Mouse (Mus musculus) intestine, embryonic 15.5 days (tissue): ENCODE results near the gene Mettl16. TPM values are rescaled to one million over a fixed set of nuclear protein-coding genes. Genes with fewer than 3 reads are reported as not detected.
A peak's percentile ranks its signal among the peaks of the same experiment; 100 is the strongest.

ENCODE experiments used
- ATAC-seq: fragments of 200-750 bp; cut with Nextera tagmentation; 2 replicates; pipeline ENCODE4 v1.8.0; 2017; ENCODE audit warnings: moderate TSS enrichment, moderate library complexity
- H3K27ac ChIP-seq: fragments of 300-500 bp; sonication (generic); 2 replicates; pipeline ENCODE4 v1.5.1; 2015; ENCODE audit warnings: mild to moderate bottlenecking, inconsistent platforms
- H3K27me3 ChIP-seq: fragments of 300-500 bp; sonication (generic); replicated peaks from 2 replicates; pipeline ENCODE4 v1.6.1; 2015; ENCODE audit warnings: inconsistent platforms
- H3K36me3 ChIP-seq: fragments of 300-500 bp; sonication (generic); 2 replicates; pipeline ENCODE4 v1.6.1; 2015; ENCODE audit warnings: inconsistent platforms
- H3K4me1 ChIP-seq: fragments of 300-500 bp; sonication (generic); replicated peaks from 2 replicates; pipeline ENCODE4 v1.6.1; 2015; ENCODE audit warnings: inconsistent platforms
- H3K4me2 ChIP-seq: fragments of 300-500 bp; sonication (generic); replicated peaks from 2 replicates; pipeline ENCODE4 v1.6.1; 2015; ENCODE audit warnings: mild to moderate bottlenecking, inconsistent platforms
- H3K4me3 ChIP-seq: fragments of 300-500 bp; sonication (generic); replicated peaks from 2 replicates; pipeline ENCODE4 v1.5.1; 2015; ENCODE audit warnings: inconsistent platforms
- H3K9ac ChIP-seq: fragments of 300-500 bp; sonication (generic); 2 replicates; pipeline ENCODE4 v1.6.1; 2015; ENCODE audit warnings: inconsistent platforms
- H3K9me3 ChIP-seq: fragments of 300-500 bp; sonication (generic); 2 replicates; pipeline ENCODE4 v1.6.1; 2016; ENCODE audit warnings: inconsistent platforms
- WGBS: fragments of 180-500 bp; shearing (Covaris S2); methylation state at CpG from one replicate; pipeline ENCODE4 v1.1.7; 2015; 5-methylcytosine and 5-hydroxymethylcytosine counted together
- polyA plus RNA-seq: library from polyadenylated mRNA; unstranded; fragments of >200 nt; fragmentation: Nextera tagmentation; extraction: Ambion mirVana; gene quantifications from 2 replicates; pipeline ENCODE4 v1.2.1, GENCODE M21; 2015

Gene Mettl16
- polyA plus RNA-seq, 1 experiment from 2014 or later = 45.8 TPM

DNA sequence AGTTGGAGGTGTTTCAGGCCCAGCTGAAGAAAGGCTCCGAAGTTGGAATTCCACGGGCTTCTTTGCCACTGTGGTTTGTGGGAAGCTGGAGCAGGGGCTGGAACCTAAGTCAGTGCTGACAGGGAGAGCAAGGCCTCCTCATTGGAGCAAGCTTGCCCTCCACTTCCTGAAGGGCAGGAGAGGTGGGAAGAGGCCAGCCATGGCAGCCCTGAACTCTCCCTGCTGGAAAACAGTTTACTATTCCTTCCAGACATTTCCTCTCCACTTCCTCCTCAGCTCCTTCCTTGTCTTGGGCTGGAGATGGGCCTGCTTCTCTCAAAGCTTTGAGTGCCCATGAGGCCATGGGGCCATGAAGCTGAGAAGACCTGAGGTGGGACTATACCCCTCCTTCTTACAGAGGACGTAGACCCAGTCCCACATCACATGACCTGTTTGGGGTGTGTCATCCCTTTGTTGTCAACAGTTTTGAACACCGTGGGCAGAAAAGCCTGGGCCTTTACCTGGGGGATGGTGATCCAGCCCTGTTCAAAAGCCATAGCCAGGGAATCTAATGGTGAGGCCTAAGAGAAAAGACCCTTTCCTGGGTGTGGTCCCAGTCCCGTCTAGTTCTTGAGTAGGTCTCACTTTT is 64.1 kb downstream of the Mettl16 start:
- Histone ChIP-seq H3K27ac (peak overlapping the region; percentile 80), H3K27me3 (no peaks in the 10 kb centered on the region), H3K36me3 (no peaks in the 10 kb centered on the region), H3K9me3 (no peaks in the 10 kb centered on the region), H3K4me2 (0 out of 2 replicates have a peak overlapping the region, but pooled peaks have one; percentile 9), H3K4me1 (peaks cover 43% of the 10 kb centered on the region), H3K9ac (0 out of 2 replicates have a peak overlapping the region, but pooled peaks have one; percentile 6), H3K4me3 (no peak overlapping the region)
- 44% methylated on average over 5 of the region's 5 CpGs for WGBS
- ATAC-seq = no peak

DNA sequence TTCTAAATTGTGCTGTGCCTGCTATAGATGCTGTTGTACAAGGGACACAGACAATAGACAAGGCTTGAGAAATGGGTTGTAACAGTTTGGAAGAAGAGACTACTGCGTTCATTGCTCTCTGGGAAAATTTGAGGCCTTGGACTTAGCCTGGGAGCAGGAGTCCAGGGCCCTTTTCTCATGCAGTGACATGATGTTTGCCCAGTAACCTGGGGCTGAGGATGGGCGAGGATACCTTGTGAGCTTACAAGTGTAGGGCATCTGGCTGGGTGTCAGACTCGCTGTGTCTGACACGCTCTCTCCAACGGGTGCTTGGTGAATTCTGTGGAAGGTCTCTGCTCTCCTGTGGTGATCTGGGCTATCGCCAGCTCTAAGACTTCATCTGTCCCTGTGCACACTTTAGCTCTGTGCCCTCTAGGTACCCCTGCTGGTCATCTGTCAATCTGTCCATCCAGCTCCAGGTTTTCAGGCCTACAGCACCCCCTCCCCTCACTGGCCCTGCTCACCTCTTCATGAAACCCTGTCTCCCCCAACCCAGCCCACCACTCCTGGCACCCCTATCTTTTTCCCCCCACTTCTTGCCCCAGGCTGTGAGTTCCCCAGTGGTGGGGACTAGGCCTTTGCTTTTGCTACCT is 65.1 kb downstream of the Mettl16 start:
- Histone ChIP-seq H3K27me3 (no peaks in the 10 kb centered on the region), H3K9me3 (no peaks in the 10 kb centered on the region), H3K9ac (peak overlapping the region; percentile 8; the same call in 1 of the 2 replicates), H3K36me3 (no peaks in the 10 kb centered on the region), H3K4me2 (no peak overlapping the region), H3K4me3 (no peak overlapping the region), H3K4me1 (peaks cover 43% of the 10 kb centered on the region), H3K27ac (no peak overlapping the region)
- 91% methylated on average over 6 of the region's 6 CpGs for WGBS
- no peak for ATAC-seq

DNA sequence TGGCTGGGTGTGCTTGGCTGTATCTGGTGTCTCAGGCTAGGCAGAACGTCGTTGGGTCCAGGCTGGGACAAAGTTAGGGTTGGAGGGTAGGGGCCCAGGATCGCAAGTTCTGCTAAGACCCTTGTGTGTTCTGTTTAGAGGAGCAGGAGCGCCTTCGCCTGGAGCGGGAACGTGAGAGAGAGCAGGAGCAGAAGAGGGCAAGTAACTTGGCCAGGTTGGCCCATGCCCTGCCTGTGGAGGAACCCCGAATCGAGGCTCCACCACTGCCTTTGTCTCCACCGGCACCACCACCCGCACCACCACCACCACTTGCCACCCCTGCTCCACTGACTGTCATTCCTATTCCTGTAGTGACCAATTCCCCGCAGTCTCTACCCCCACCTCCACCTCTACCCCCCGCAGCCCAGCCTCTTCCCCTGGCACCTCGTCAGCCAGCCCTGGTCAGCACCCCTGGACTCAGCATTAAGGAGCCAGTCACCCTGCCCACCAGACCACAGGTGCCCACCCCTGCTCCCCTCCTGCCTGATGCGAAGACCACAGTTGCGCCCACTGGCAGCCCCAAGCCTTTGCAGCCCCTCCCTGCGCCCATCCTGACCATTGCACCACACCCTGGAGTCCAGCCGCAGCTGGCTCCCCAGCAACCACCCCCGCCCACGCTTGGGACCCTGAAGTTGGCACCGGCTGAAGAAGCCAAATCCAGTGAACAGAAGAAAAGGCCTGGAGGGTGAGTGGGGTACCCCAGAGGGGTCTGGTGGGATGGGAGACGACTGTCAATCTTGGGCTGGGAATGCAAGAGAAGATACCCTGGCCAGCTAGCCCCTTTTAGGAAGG is 65.8 kb downstream of the Mettl16 start:
- H3K27me3 ChIP-seq = no peaks in the 10 kb centered on the region
- H3K4me1 ChIP-seq = peaks cover 43% of the 10 kb centered on the region
- no peaks in the 10 kb centered on the region for H3K9me3 ChIP-seq
- no peak overlapping the region for H3K9ac ChIP-seq
- no peak for ATAC-seq
- H3K36me3 ChIP-seq = no peaks in the 10 kb centered on the region
- H3K4me3 ChIP-seq = no peak overlapping the region
- WGBS = 90% methylated on average over 22 of the region's 22 CpGs
- no peak overlapping the region for H3K4me2 ChIP-seq
- no peak overlapping the region for H3K27ac ChIP-seq

GRCm38 (mm10) chr11:74837056-74837693 is 66.5 kb downstream of the Mettl16 start:
- Histone ChIP-seq H3K4me3 (peak overlapping the region; percentile 54), H3K9me3 (no peaks in the 10 kb centered on the region), H3K27me3 (no peaks in the 10 kb centered on the region), H3K4me1 (peaks cover 43% of the 10 kb centered on the region), H3K4me2 (peak overlapping the region; percentile 90), H3K36me3 (no peaks in the 10 kb centered on the region), H3K9ac (peak overlapping the region; percentile 55), H3K27ac (peak overlapping the region; percentile 96)
- ATAC-seq = no peak
- 40% methylated on average over 16 of the region's 16 CpGs for WGBS

DNA sequence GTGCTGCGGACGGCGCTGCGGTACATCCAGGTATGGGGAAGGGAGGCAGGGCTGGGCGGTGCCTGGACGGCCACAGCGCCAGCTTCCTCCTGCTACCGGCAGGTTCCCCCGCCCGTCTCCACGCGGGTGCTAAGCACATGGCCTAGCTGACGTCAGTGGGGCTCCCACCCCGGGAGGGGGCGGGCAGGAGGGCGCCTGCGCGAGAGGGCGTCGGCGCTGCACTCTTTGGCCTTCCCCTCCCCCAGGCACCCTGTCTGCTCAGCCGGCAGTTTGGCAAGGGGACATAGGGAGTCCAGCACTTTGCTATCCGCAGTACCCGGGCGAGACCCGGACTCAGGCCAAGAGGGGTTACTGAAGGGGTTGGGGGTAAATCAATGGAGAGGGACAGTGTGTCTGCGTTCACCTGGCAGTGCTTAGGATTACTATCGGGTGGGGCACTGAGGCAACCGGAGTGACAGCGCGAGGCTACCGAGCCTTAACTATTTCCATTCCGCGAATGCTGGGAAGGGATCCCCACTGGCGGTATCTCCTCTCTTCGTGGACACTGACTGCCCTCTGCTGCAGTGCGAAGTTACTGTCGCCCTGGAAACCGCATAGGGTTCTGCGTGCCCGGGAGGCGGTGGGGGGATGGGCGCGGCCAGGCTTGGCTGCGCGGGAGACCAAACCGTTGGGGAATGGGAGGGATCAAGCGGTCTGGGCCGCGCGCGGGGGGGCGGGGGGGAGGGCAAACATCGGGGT is 67.2 kb downstream of the Mettl16 start:
- ATAC-seq = peak; percentile 85
- peaks cover 39% of the 10 kb centered on the region for H3K4me1 ChIP-seq
- WGBS = under 1% methylated on average over 54 of the region's 54 CpGs

DNA sequence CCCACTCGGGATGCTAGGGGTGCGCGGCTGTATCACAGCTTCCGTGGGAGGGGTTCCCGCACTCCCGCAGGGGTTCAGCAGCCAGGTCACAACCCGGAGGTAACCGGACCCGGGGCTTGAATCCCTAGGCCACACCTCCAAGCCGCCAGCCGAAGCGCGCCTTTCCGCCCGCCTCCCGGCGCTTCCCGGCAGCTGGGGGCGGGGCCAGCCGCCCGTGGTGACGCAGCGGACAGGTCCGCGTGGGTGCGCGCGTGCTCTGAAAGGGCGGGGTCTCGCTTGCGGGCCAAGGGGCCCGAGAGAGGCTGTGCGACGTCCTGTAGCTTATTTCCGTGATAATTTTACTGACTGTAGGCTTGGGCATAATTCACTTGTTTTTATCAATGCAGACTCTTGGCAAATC is 67.8 kb downstream of the Mettl16 start:
- peak overlapping the region; percentile 90 for H3K4me2 ChIP-seq
- peak overlapping the region; percentile 55 for H3K9ac ChIP-seq
- no peaks in the 10 kb centered on the region for H3K9me3 ChIP-seq
- ATAC-seq = peak; percentile 79
- no peaks in the 10 kb centered on the region for H3K27me3 ChIP-seq
- peak overlapping the region; percentile 54 for H3K4me3 ChIP-seq
- peak overlapping the region; percentile 96 for H3K27ac ChIP-seq
- under 1% methylated on average over 34 of the region's 35 CpGs for WGBS
- peaks cover 39% of the 10 kb centered on the region for H3K4me1 ChIP-seq
- H3K36me3 ChIP-seq = 0 out of 2 replicates have a peak, but pooled peaks cover 7% of the 10 kb centered on the region

More for the DNA sequence above, 67.2 kb downstream of the Mettl16 start:
- H3K4me2 ChIP-seq = peak overlapping the region; percentile 90
- H3K27me3 ChIP-seq = no peaks in the 10 kb centered on the region
- H3K9me3 ChIP-seq = no peaks in the 10 kb centered on the region
- peak overlapping the region; percentile 54 for H3K4me3 ChIP-seq
- peak overlapping the region; percentile 96 for H3K27ac ChIP-seq
- H3K9ac ChIP-seq = peak overlapping the region; percentile 55
- 0 out of 2 replicates have a peak, but pooled peaks cover 5% of the 10 kb centered on the region for H3K36me3 ChIP-seq

DNA sequence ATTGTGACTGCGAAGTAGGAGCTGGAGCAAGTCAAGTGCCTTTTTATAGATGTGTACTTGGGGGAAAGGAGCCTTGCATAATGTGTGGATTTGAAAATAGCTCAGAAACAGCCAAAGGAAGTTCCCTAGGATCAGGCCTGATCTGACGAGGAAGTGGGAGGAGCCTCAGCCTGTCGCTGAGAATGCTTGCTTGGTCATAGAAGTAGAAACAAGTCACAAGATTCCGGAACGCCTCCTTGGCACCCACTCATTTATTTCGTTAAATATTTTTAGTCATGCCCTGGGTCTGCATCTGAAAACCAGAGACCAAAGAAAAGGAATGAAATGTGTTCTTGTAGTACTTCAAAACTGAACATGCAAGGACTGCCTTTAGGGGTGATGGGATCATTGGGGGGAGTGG is 68.3 kb downstream of the Mettl16 start:
- whole genome bisulfite sequencing = 40% methylated on average over 6 of the region's 6 CpGs
- 0 out of 2 replicates have a peak, but pooled peaks cover 7% of the 10 kb centered on the region for H3K36me3 ChIP-seq
- ATAC-seq = no peak
- peak overlapping the region; percentile 96 for H3K27ac ChIP-seq
- H3K9ac ChIP-seq = 0 out of 2 replicates have a peak overlapping the region, but pooled peaks have one; percentile 55
- peaks cover 36% of the 10 kb centered on the region for H3K4me1 ChIP-seq
- peak overlapping the region; percentile 90 for H3K4me2 ChIP-seq
- no peaks in the 10 kb centered on the region for H3K27me3 ChIP-seq
- peak overlapping the region; percentile 54 for H3K4me3 ChIP-seq
- H3K9me3 ChIP-seq = no peaks in the 10 kb centered on the region

- Histone ChIP-seq H3K4me1 (peaks cover 25% of the 10 kb centered on the region), H3K9me3 (no peaks in the 10 kb centered on the region), H3K4me3 (no peak overlapping the region), H3K27ac (no peak overlapping the region), H3K4me2 (no peak overlapping the region), H3K9ac (no peak overlapping the region), H3K27me3 (no peaks in the 10 kb centered on the region), H3K36me3 (0 out of 2 replicates have a peak, but pooled peaks cover 7% of the 10 kb centered on the region)
- no peak for ATAC-seq
- 94% methylated on average over 19 of the region's 19 CpGs for WGBS
Measured at GRCm38 (mm10) chr11:74839860-74840715, 69.5 kb downstream of the Mettl16 start.

- no peak overlapping the region for H3K9ac ChIP-seq
- ATAC-seq = no peak
Measured at GRCm38 (mm10) chr11:74840739-74841138, 70.1 kb downstream of the Mettl16 start.

DNA sequence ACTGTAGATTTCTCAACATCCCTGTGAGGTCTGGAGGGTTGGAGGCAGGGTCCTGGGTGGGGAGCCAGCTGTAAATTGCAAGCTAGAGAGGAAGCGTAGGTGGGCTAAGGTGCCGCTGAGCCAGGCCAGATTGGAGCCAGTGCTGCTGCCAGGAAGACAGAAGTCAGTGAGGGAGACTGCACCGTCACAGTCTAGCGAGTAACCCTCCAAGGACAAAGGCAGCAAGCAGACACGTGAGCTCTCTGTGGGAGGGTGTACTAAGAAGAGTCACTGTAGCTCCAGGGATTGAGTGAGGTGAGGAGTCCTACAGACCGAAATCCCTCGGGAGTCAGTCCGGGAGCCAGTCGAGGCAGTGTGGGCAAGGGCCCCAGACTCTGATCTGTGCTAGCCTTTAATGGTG is 70.7 kb downstream of the Mettl16 start:
- WGBS = 87% methylated on average over 9 of the region's 9 CpGs
- Histone ChIP-seq H3K27me3 (no peaks in the 10 kb centered on the region), H3K27ac (no peak overlapping the region), H3K9ac (no peak overlapping the region), H3K4me3 (no peak overlapping the region), H3K4me1 (peaks cover 25% of the 10 kb centered on the region), H3K4me2 (no peak overlapping the region), H3K9me3 (no peaks in the 10 kb centered on the region), H3K36me3 (0 out of 2 replicates have a peak, but pooled peaks cover 7% of the 10 kb centered on the region)
- no peak for ATAC-seq

More at GRCm38 (mm10) chr11:74840739-74841138, 70.1 kb downstream of the Mettl16 start:
- Histone ChIP-seq H3K4me1 (peaks cover 25% of the 10 kb centered on the region), H3K27ac (no peak overlapping the region), H3K27me3 (no peaks in the 10 kb centered on the region), H3K4me2 (no peak overlapping the region), H3K36me3 (0 out of 2 replicates have a peak, but pooled peaks cover 7% of the 10 kb centered on the region), H3K4me3 (no peak overlapping the region), H3K9me3 (no peaks in the 10 kb centered on the region)
- 89% methylated on average over 8 of the region's 8 CpGs for WGBS
